Mouse (Mus musculus): Measurements from ENCODE around the gene Mettl13. TPM values are rescaled to one million over a fixed set of nuclear protein-coding genes. Genes with fewer than 3 reads are reported as not detected.

Gene Mettl13
- total RNA-seq (2018; cell fraction: chromatin; rRNA removed): 10 to 100 TPM in 8 of 26 experiments, 1 to 10 TPM in 18; 1.1 to 27.0 (median 5.1) TPM
- total RNA-seq (2018; cell fraction: cytosol; rRNA removed): 1 to 10 TPM in 25 of 26 experiments, under 1 TPM in 1; 0.96 to 6.5 (median 3.3) TPM
- total RNA-seq (2018; cell fraction: nucleus; rRNA removed): 10 to 100 TPM in 3 of 26 experiments, 1 to 10 TPM in 23; 1.8 to 19.2 (median 3.6) TPM
- polyA plus RNA-seq (2018): 3.0 to 4.9 TPM (median 4.5 TPM) in 3 replicates

- Histone ChIP-seq H3K79me2 (ENCODE audit: inconsistent target) (no peaks in the 10 kb centered on the region), H3K4me3 (ENCODE audit: inconsistent target) (peak within 1 kb of the TSS; percentile 75), H3K36me3 (ENCODE audit: inconsistent target) (peaks cover 11% of the 10 kb centered on the region; the same call in 1 of the 2 replicates), H3K27ac (peak within 1 kb of the TSS; percentile 45)
- WGBS (ENCODE audit: missing documents): under 1% methylated on average over 45 of the region's 52 CpGs
Measured at GRCm38 (mm10) chr1:162548016-162548916, at the start of gene Mettl13. TSS of gene Mettl13 (minus strand) at chr1:162548551.

DNA sequence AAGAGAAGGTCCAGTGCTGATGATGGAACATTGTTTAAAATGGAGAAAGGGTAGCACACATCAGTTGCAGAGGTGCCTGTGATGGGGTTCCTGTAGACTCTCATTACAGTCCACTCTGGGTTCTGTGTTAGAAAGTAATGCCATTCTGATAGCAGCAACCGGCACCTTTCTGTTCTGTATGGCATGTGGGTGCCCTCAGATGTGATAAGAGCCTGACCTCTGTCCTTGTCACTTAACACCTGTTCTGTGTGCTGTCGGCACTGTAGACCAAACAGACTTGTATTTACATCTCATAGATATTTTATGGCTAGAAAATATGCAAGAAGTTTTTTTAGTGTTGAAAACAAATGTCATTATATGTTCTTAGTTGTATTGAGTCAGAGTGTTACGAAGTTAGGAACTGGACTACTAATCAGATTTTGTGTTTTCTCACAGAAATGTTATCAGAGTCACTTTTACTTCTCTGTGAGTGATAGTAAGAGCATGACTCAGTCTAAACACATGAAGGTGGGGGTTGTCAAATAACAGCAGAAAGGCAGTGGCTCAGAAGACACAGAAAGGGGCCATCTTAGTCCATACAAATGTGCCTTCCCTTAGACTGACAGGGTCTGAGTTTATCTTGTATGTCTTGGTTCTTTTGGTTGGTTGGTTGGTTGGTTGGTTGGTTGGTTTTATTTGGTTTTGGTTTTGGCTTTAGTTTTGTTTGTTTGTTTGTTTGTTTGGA is 49.2 kb upstream of the Mettl13 start:
- no peaks in the 10 kb centered on the region for H3K79me2 ChIP-seq (ENCODE audit: inconsistent target)
- no peak overlapping the region for H3K27ac ChIP-seq
- no peak overlapping the region for H3K4me3 ChIP-seq (ENCODE audit: inconsistent target)
- peaks cover 73% of the 10 kb centered on the region for H3K36me3 ChIP-seq (ENCODE audit: inconsistent target)
- 96% methylated on average over 3 of the region's 3 CpGs for WGBS (ENCODE audit: missing documents)

DNA sequence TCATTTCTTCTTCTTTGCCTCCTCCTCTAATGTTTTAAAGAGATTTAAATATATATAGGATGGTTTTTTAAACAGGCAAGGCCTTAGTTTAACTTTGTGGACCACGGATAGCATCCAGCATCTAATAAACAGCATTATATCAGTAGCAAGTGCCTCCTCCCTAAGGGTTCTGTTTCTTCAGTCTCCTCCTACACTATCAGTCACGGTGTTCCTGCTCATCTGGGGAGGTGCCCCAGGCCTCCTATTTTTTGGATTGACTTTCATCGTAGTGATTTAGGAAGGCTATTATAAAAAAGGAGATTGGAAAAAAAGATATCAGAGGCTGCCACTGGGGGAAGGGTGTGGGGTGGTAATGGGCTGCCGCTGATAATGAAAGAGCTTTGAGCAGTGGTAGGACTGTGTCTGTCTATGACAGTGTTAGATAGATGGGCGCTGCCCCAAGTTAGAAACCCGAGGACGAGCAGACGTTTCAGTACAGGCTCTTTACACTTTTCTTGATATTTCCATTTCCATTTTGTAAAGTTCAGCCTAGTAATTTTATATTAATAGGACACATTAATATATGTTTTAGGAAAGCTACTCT is 42.2 kb upstream of the Mettl13 start:
- no peak overlapping the region for H3K4me3 ChIP-seq (ENCODE audit: inconsistent target)
- no peak overlapping the region for H3K27ac ChIP-seq
- peaks cover 50% of the 10 kb centered on the region for H3K36me3 ChIP-seq (ENCODE audit: inconsistent target)
- H3K79me2 ChIP-seq (ENCODE audit: inconsistent target): no peaks in the 10 kb centered on the region
- whole genome bisulfite sequencing (ENCODE audit: missing documents): 93% methylated on average over 8 of the region's 8 CpGs

DNA sequence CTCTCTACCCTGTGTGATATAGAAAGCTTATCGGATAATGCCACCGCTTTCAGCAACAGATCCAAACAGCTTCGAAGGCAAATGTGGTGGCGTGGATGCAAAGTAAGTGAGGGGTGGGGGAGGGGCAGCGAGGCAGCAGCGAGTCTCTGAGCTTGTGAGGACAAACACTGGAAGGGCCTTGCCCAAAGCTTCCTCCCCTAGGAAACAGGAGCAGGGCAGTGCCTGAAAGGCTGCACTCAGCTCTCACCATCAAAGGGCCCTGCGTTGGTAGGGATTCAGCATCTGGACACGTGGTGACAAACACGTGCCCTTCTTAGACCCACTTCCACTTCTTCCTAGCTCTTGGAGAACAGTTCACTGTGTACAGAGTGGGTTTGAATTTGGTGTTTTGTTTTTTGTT is 41.1 kb upstream of the Mettl13 start:
- Histone ChIP-seq H3K27ac (no peak overlapping the region), H3K36me3 (ENCODE audit: inconsistent target) (peaks cover 50% of the 10 kb centered on the region), H3K4me3 (ENCODE audit: inconsistent target) (no peak overlapping the region), H3K79me2 (ENCODE audit: inconsistent target) (no peaks in the 10 kb centered on the region)
- WGBS (ENCODE audit: missing documents): 95% methylated on average over 9 of the region's 9 CpGs

GRCm38 (mm10) chr1:162588606-162589005 is 40.3 kb upstream of the Mettl13 start:
- Histone ChIP-seq H3K36me3 (ENCODE audit: inconsistent target) (peaks cover 51% of the 10 kb centered on the region), H3K27ac (no peak overlapping the region), H3K79me2 (ENCODE audit: inconsistent target) (no peaks in the 10 kb centered on the region), H3K4me3 (ENCODE audit: inconsistent target) (no peak overlapping the region)
- 97% methylated on average over 3 of the region's 3 CpGs for WGBS (ENCODE audit: missing documents)

DNA sequence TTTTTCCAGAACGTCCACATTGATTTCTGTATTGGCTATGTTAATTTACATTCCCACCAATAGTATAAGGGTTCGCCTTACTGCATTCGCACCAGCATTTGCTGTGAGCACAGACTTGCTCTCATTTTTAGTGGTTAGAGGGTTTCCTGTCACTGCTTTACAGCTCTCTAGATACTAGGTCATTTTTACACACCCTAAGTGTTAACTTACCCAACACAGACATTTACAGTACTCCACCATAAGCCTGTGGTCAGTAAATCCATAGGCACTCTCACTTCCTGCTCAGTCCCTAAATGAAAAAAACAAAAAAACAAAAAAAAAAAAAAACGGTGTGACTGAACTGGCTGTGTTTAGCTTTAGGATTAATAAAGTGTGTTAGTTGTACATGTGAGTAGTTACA is 37.9 kb upstream of the Mettl13 start:
- WGBS (ENCODE audit: missing documents): 83% methylated on average over 4 of the region's 4 CpGs
- Histone ChIP-seq H3K27ac (no peak overlapping the region), H3K36me3 (ENCODE audit: inconsistent target) (peaks cover 60% of the 10 kb centered on the region), H3K79me2 (ENCODE audit: inconsistent target) (no peaks in the 10 kb centered on the region), H3K4me3 (ENCODE audit: inconsistent target) (no peak overlapping the region)

DNA sequence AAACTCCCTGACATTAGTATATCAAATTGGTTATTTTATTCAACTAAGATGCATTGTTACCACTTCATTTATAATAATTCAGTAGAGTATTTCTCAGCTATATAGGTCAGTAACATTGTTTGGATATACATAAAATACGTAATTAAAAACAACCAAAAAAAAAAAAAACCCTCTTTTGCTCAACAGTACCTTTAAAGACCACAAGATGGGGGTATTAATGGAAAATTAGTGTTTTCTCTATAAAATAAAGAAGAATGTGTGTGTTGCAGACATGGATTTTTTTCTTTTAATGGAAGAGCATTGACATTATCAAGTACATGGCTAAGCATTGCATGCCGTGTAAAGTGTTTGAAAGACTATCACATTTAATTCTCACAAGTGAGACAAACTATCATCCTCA is 34.5 kb upstream of the Mettl13 start:
- WGBS (ENCODE audit: missing documents): 100% methylated on average over 1 of the region's 2 CpGs
- no peaks in the 10 kb centered on the region for H3K79me2 ChIP-seq (ENCODE audit: inconsistent target)
- H3K36me3 ChIP-seq (ENCODE audit: inconsistent target): peaks cover 55% of the 10 kb centered on the region

DNA sequence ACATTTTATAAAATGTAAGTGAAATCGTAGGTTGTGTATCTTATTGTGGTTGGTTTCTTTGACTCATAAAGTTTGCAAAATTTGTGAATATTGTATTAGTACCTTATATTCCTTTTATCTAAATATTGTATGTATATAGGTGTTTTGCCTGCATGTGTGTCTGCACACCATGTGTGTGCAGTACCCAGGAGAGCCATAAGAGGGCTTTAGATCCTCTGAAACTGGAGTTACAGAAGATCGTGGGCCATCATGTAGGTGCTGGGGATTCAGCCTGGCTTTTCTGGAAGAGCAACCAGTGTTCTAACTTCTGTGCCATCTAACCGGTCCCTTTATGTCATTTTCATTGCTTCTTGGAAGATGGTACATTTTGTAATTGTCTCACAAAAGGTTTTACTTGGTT is 26.7 kb upstream of the Mettl13 start:
- 91% methylated on average over 3 of the region's 3 CpGs for WGBS (ENCODE audit: missing documents)
- H3K79me2 ChIP-seq (ENCODE audit: inconsistent target): peaks cover 53% of the 10 kb centered on the region
- no peak overlapping the region for H3K4me3 ChIP-seq (ENCODE audit: inconsistent target)
- H3K36me3 ChIP-seq (ENCODE audit: inconsistent target): peaks cover 34% of the 10 kb centered on the region
- no peak overlapping the region for H3K27ac ChIP-seq

More for the DNA sequence above, 34.5 kb upstream of the Mettl13 start:
- no peak overlapping the region for H3K4me3 ChIP-seq (ENCODE audit: inconsistent target)
- H3K27ac ChIP-seq: no peak overlapping the region

GRCm38 (mm10) chr1:162570931-162571601 is 22.7 kb upstream of the Mettl13 start:
- Histone ChIP-seq H3K79me2 (ENCODE audit: inconsistent target) (peaks cover 46% of the 10 kb centered on the region), H3K4me3 (ENCODE audit: inconsistent target) (peak overlapping the region; percentile 62), H3K36me3 (ENCODE audit: inconsistent target) (peaks cover 14% of the 10 kb centered on the region), H3K27ac (peak overlapping the region; percentile 73)
- 2% methylated on average over 45 of the region's 46 CpGs for WGBS (ENCODE audit: missing documents)

- Histone ChIP-seq H3K4me3 (ENCODE audit: inconsistent target) (peak within 1 kb of the TSS; percentile 62), H3K79me2 (ENCODE audit: inconsistent target) (peaks cover 38% of the 10 kb centered on the region), H3K27ac (peak within 1 kb of the TSS; percentile 73), H3K36me3 (ENCODE audit: inconsistent target) (peaks cover 9% of the 10 kb centered on the region)
- WGBS (ENCODE audit: missing documents): 2% methylated on average over 28 of the region's 43 CpGs
Measured at GRCm38 (mm10) chr1:162570260-162570748, 22.0 kb upstream of the Mettl13 start, which contains the start of gene Vamp4. TSS of gene Vamp4 (plus strand) at chr1:162570515.

GRCm38 (mm10) chr1:162567351-162567750 is 19.0 kb upstream of the Mettl13 start:
- H3K4me3 ChIP-seq (ENCODE audit: inconsistent target): no peak overlapping the region
- no peaks in the 10 kb centered on the region for H3K36me3 ChIP-seq (ENCODE audit: inconsistent target)
- no peak overlapping the region for H3K27ac ChIP-seq
- peaks cover 9% of the 10 kb centered on the region for H3K79me2 ChIP-seq (ENCODE audit: inconsistent target)
- WGBS (ENCODE audit: missing documents): 94% methylated on average over 3 of the region's 3 CpGs

DNA sequence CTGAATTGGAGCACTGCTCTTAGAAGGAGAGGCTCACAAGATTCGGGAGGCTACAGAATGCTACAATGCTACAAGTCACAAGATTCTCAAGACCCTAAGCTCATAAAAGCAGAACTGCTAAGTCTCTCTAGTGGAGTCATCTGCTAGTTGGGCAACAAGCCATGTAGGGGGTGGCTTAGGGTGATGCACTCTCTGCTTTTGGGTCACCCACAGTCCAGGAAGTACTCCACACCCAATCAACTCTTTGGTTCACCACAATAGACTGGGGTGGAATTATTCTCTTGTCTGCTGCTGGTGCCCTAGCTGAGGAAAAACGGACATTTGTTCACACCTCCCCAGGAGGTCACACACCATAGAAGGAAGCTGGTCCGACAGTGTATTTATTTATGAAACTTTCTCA is 16.6 kb upstream of the Mettl13 start:
- no peak overlapping the region for H3K4me3 ChIP-seq (ENCODE audit: inconsistent target)
- no peaks in the 10 kb centered on the region for H3K79me2 ChIP-seq (ENCODE audit: inconsistent target)
- 4% methylated on average over 3 of the region's 3 CpGs for WGBS (ENCODE audit: missing documents)
- no peaks in the 10 kb centered on the region for H3K36me3 ChIP-seq (ENCODE audit: inconsistent target)
- peak overlapping the region; percentile 53 for H3K27ac ChIP-seq

DNA sequence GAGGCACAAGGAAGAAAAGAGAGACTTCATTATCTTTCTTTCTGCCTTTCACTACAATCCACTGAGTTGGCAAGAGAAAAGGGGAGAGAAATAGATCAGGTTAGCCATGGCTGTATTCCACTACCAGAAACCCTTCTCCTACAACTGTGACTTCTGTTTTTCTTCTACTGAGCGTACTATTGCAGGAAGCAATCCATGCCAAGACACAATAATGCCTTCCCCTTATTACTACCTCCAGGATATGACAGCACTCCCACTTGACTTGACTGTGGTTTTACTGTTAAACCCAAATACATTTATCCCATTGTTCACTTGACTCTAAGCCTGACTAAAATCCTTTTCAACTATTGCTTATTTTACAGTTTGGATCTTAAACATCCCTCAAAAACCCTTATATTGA is 14.9 kb upstream of the Mettl13 start:
- H3K27ac ChIP-seq: peak overlapping the region; percentile 53

DNA sequence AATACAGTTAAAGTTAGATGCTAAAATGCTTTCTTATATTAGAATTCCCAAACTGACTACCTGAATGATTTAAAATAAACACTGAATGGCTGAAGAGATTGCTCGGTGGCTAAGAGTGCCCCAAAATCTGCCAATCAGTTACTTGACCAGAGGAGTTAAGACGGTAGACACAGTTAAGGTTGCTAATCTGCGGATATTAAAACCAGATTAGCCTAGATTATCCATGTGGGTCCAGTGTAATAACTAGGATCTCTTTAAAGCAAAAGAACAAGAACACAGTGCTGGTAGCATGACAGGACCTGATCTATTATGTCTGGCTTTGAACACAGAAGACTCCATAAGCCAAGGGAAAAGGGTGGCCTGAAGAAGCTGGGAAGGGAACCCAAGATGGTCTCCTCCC is 5.8 kb upstream of the Mettl13 start:
- no peaks in the 10 kb centered on the region for H3K79me2 ChIP-seq (ENCODE audit: inconsistent target)
- H3K27ac ChIP-seq: no peak overlapping the region
- H3K4me3 ChIP-seq (ENCODE audit: inconsistent target): no peak overlapping the region
- 95% methylated on average over 3 of the region's 3 CpGs for WGBS (ENCODE audit: missing documents)
- no peaks in the 10 kb centered on the region for H3K36me3 ChIP-seq (ENCODE audit: inconsistent target)

More for the DNA sequence above, 14.9 kb upstream of the Mettl13 start:
- WGBS (ENCODE audit: missing documents): 11% methylated on average over 1 of the region's 1 CpGs
- Histone ChIP-seq H3K79me2 (ENCODE audit: inconsistent target) (no peaks in the 10 kb centered on the region), H3K36me3 (ENCODE audit: inconsistent target) (no peaks in the 10 kb centered on the region), H3K4me3 (ENCODE audit: inconsistent target) (no peak overlapping the region)
